Mouse (Mus musculus): ENCODE measurements around the gene Pigv. TPM values are rescaled to one million over a fixed set of nuclear protein-coding genes. Genes with fewer than 3 reads are reported as not detected.

The Pigv gene
- total and polyA plus RNA-seq, 3 experiments, result 5.7 to 15.4 (median 11.4) TPM

- DNase-seq (ENCODE audit: low spot score) (no peak), ATAC-seq (ENCODE audit: extremely low read depth, insufficient number of reproducible peaks, low FRiP score, poor library complexity, severe bottlenecking) (no peak)
- Histone ChIP-seq H3K4me1 (ENCODE audit: insufficient read depth, low read depth, low read length) (peaks cover 84% of the 10 kb centered on the region), H3K27me3 (ENCODE audit: insufficient read depth, low read length) (no peaks in the 10 kb centered on the region), H3K4me3 (ENCODE audit: low read depth, low read length) (no peak overlapping the region; the same call in 1 of the 2 replicates), H3K9me3 (replicated peaks) (no peaks in the 10 kb centered on the region), H3K36me3 (replicated peaks) (peaks cover 36% of the 10 kb centered on the region)
- TF ChIP-seq GATA2 (IDR thresholded peaks at IDR 0.05; ENCODE audit: borderline replicate concordance, low read depth, low read length) (no peak), TAL1 (conservative IDR thresholded peaks at IDR 0.05; ENCODE audit: low read depth, low read length) (no peak), POLR2AphosphoS5 (IDR thresholded peaks at IDR 0.05; ENCODE audit: insufficient replicate concordance, low read depth, low read length) (no peak), CTCF (IDR thresholded peaks at IDR 0.05; ENCODE audit: low read depth, low read length) (no peak), GATA1 (IDR thresholded peaks at IDR 0.05; ENCODE audit: borderline replicate concordance, low read length) (no peak)
These were observed 3.7 kb upstream of the Pigv start for GRCm38 (mm10) chr4:133676189-133676588.

GRCm38 (mm10) chr4:133675594-133676016, 3.2 kb upstream of the Pigv start:
- peak; percentile 45 for DNase-seq (ENCODE audit: low spot score)
- TF ChIP-seq GATA1 (IDR thresholded peaks at IDR 0.05; ENCODE audit: borderline replicate concordance, low read length) (no peak), CTCF (IDR thresholded peaks at IDR 0.05; ENCODE audit: low read depth, low read length) (no peak), GATA2 (IDR thresholded peaks at IDR 0.05; ENCODE audit: borderline replicate concordance, low read depth, low read length) (no peak), TAL1 (conservative IDR thresholded peaks at IDR 0.05; ENCODE audit: low read depth, low read length) (no peak), POLR2AphosphoS5 (IDR thresholded peaks at IDR 0.05; ENCODE audit: insufficient replicate concordance, low read depth, low read length) (no peak)
- Histone ChIP-seq H3K4me1 (ENCODE audit: insufficient read depth, low read depth, low read length) (peaks cover 82% of the 10 kb centered on the region), H3K9me3 (replicated peaks) (no peaks in the 10 kb centered on the region), H3K27me3 (ENCODE audit: insufficient read depth, low read length) (no peaks in the 10 kb centered on the region), H3K4me3 (ENCODE audit: low read depth, low read length) (peak overlapping the region; percentile 5; the same call in 1 of the 2 replicates), H3K36me3 (replicated peaks) (peaks cover 30% of the 10 kb centered on the region)
- ATAC-seq (ENCODE audit: extremely low read depth, insufficient number of reproducible peaks, low FRiP score, poor library complexity, severe bottlenecking), result peak; percentile 30; the same call in 1 of the 2 replicates

GRCm38 (mm10) chr4:133674331-133674695, 1.9 kb upstream of the Pigv start:
- ATAC-seq (ENCODE audit: extremely low read depth, insufficient number of reproducible peaks, low FRiP score, poor library complexity, severe bottlenecking), result no peak
- Histone ChIP-seq H3K27me3 (ENCODE audit: insufficient read depth, low read length) (no peaks in the 10 kb centered on the region), H3K36me3 (replicated peaks) (peaks cover 32% of the 10 kb centered on the region), H3K4me1 (ENCODE audit: insufficient read depth, low read depth, low read length) (peaks cover 78% of the 10 kb centered on the region), H3K9me3 (replicated peaks) (no peaks in the 10 kb centered on the region), H3K4me3 (ENCODE audit: low read depth, low read length) (peak overlapping the region; percentile 22; the same call in 1 of the 2 replicates)
- TF ChIP-seq GATA2 (IDR thresholded peaks at IDR 0.05; ENCODE audit: borderline replicate concordance, low read depth, low read length) (no peak), GATA1 (IDR thresholded peaks at IDR 0.05; ENCODE audit: borderline replicate concordance, low read length) (no peak), POLR2AphosphoS5 (IDR thresholded peaks at IDR 0.05; ENCODE audit: insufficient replicate concordance, low read depth, low read length) (no peak), CTCF (IDR thresholded peaks at IDR 0.05; ENCODE audit: low read depth, low read length) (no peak), TAL1 (conservative IDR thresholded peaks at IDR 0.05; ENCODE audit: low read depth, low read length) (no peak)
- no peak for DNase-seq (ENCODE audit: low spot score)

- peak overlapping the region; percentile 22; the same call in 1 of the 2 replicates for H3K4me3 ChIP-seq (ENCODE audit: low read depth, low read length)
- H3K27me3 ChIP-seq (ENCODE audit: insufficient read depth, low read length), result no peaks in the 10 kb centered on the region
- DNase-seq (ENCODE audit: low spot score) (no peak), ATAC-seq (ENCODE audit: extremely low read depth, insufficient number of reproducible peaks, low FRiP score, poor library complexity, severe bottlenecking) (no peak)
- no peak for TF ChIP-seq GATA1 (IDR thresholded peaks at IDR 0.05; ENCODE audit: borderline replicate concordance, low read length)
- TF ChIP-seq POLR2AphosphoS5 (IDR thresholded peaks at IDR 0.05; ENCODE audit: insufficient replicate concordance, low read depth, low read length), result no peak
- no peak for TF ChIP-seq TAL1 (conservative IDR thresholded peaks at IDR 0.05; ENCODE audit: low read depth, low read length)
- TF ChIP-seq GATA2 (IDR thresholded peaks at IDR 0.05; ENCODE audit: borderline replicate concordance, low read depth, low read length), result no peak
- TF ChIP-seq CTCF (IDR thresholded peaks at IDR 0.05; ENCODE audit: low read depth, low read length), result no peak
- peaks cover 77% of the 10 kb centered on the region for H3K4me1 ChIP-seq (ENCODE audit: insufficient read depth, low read depth, low read length)
- peaks cover 35% of the 10 kb centered on the region for H3K36me3 ChIP-seq (replicated peaks)
- H3K9me3 ChIP-seq (replicated peaks), result no peaks in the 10 kb centered on the region
These were observed 1.4 kb upstream of the Pigv start for GRCm38 (mm10) chr4:133673666-133674330.

- H3K4me1 ChIP-seq (ENCODE audit: insufficient read depth, low read depth, low read length), result peaks cover 78% of the 10 kb centered on the region
- no peaks in the 10 kb centered on the region for H3K9me3 ChIP-seq (replicated peaks)
- TF ChIP-seq GATA1 (IDR thresholded peaks at IDR 0.05; ENCODE audit: borderline replicate concordance, low read length) (no peak), TAL1 (conservative IDR thresholded peaks at IDR 0.05; ENCODE audit: low read depth, low read length) (peak; percentile 51; the same call in 1 of the 2 replicates), POLR2AphosphoS5 (IDR thresholded peaks at IDR 0.05; ENCODE audit: insufficient replicate concordance, low read depth, low read length) (no peak), CTCF (IDR thresholded peaks at IDR 0.05; ENCODE audit: low read depth, low read length) (no peak)
- ATAC-seq (ENCODE audit: extremely low read depth, insufficient number of reproducible peaks, low FRiP score, poor library complexity, severe bottlenecking) (peak; percentile 71), DNase-seq (ENCODE audit: low spot score) (peak; percentile 73)
- no peaks in the 10 kb centered on the region for H3K27me3 ChIP-seq (ENCODE audit: insufficient read depth, low read length)
- peak overlapping the region; percentile 76 for H3K4me3 ChIP-seq (ENCODE audit: low read depth, low read length)
- H3K36me3 ChIP-seq (replicated peaks), result peaks cover 35% of the 10 kb centered on the region
These were observed 599 bp upstream of the Pigv start for GRCm38 (mm10) chr4:133672845-133673647.

Measured in G1E (cell line).